Mouse (Mus musculus): ENCODE measurements around the gene Pard3b.

Gene Pard3b

DNA sequence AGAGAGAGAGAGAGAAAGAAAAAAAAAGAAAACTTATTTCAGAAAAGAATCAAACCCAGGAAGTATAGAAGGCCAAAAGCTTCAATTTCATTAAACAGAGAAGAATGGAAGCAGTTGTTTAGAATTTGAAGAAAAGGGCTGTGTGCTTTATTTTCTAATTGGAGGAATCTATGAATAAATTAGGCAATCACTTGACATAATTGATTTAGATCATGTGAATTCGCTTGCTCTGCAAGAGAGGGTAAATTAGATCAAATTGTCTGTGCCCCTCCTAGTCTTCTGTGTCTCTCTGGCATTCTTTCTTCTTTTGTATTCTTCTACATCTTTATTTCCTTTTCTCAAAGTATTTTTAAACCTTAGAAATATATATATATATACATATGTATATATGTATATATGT is 616.3 kb downstream of the Pard3b start:
- no peak for DNase-seq (ENCODE audit: low spot score)

DNA sequence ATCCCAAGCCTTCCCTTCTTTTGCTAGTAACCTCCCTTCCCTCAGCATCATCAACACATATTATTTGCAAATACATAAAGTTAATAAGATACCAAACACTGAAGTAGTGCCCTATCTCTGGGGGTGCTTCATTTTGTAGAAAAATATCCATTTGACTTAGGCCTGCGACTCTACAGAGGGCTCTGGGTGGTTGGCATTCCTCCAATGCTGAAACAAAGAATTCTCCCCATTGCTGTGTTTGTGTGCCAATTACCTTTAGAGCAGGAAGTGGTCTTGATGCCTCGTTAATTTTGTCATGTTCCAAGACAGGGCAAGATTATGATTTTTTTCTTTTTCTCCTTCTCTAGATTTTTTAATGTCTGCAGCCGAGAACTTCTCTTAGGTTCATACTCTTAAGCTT is 637.8 kb downstream of the Pard3b start:
- DNase-seq (ENCODE audit: low spot score), result no peak

GRCm38 (mm10) chr1:62278586-62278985 is 640.0 kb downstream of the Pard3b start:
- DNase-seq (ENCODE audit: low spot score), result no peak

DNA sequence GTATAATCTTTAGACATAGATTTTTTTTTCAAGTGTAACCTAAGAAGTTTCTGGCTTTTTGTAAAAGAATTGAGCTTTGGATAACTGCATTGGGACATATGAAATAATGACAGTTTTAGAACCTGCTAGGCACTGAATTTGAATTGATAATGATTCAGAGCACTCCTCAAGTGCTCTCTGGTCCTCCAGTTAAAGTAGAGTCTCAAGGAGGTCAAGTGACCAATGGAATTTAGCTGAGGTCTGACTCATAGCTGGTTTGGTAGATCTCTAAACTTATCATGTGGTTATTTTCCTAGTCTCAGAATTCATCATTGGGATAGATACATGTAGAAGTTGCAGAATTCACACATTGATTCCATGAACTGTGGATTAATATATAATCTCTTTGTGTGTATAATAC is 642.0 kb downstream of the Pard3b start:
- DNase-seq (ENCODE audit: low spot score), result no peak

GRCm38 (mm10) chr1:62282835-62283234 is 644.2 kb downstream of the Pard3b start:
- DNase-seq (ENCODE audit: low spot score), result no peak

- DNase-seq (ENCODE audit: low spot score), result no peak
Observed at GRCm38 (mm10) chr1:62283624-62284023, 645.0 kb downstream of the Pard3b start.

DNA sequence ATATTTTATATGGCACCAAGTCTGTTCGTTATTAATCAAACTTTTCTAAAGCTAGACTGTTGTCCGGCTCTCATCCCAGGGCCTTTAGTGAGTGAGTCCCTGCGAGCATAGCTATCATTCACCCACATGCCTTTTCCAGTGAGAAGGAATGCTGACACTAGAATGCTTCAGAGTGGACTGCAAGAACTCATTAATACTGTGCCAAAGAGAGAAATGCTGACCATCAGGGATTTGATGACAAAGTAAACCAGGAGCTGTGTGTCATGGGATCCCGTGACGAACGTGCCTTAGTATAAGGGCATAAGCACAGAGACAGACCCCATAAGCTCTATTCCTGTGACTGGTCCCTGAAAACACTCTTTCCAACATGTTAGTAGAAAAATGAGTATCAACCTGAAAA is 670.8 kb downstream of the Pard3b start:
- no peak for DNase-seq (ENCODE audit: low spot score)

DNA sequence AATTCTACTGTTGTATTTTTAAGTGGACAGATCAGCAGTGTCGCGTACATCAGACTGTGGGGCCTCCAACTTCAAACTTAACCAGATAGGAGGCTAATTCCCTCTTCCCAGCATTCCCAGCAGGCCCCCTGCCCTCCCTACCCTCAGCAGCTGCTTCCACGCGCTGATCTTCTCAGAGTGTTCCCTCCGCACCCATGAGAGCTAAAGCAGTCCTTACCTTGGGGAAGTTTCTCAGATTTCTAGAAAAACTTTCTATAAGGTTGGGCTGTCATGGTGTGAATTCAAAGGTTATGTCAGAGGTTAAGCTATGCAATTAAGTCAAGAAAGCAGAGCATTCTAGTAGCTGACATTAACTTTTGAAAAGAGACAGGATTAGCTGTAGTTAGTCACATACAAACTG is 686.6 kb downstream of the Pard3b start:
- no peak for DNase-seq (ENCODE audit: low spot score)

DNA sequence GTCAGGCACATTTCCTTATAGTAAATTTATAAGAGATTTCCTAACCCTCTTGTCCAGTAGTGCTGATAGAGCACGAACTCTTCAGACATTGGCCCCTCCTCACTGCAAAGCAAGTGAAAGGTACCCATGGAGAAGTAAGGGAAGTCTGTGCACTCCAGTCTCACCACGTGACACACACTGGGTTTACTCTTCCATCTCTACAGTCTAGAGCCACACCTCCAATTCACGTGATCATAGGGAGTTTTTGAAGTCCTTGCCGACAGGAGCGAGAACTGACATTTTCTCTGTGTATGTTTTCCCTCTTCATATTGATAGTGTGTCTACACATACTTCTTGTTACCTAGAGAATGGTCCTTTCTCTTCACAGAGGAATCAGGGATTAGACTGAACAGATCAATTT is 689.1 kb downstream of the Pard3b start:
- no peak for DNase-seq (ENCODE audit: low spot score)

DNA sequence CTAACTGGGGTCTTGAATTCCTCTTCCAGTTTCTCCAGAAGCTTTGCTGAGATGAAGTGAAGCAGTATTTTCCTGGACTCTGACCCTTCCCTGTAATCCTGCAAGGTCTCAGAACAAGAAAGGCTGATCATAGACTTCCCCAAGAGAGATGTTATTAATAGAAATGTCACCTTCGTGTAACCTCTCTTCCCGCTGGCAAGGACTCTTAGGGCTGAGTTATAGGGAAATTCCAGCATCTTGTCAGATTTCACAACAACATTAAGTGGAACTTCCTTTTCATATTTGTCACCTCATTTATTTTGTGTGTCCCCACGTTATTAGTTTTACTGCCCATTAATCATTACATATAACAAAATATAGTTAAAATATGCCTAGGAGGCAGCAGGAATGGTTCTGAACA is 690.2 kb downstream of the Pard3b start:
- DNase-seq (ENCODE audit: low spot score), result no peak

- DNase-seq (ENCODE audit: low spot score), result no peak
Observed at GRCm38 (mm10) chr1:62333016-62333415, 694.4 kb downstream of the Pard3b start.

DNA sequence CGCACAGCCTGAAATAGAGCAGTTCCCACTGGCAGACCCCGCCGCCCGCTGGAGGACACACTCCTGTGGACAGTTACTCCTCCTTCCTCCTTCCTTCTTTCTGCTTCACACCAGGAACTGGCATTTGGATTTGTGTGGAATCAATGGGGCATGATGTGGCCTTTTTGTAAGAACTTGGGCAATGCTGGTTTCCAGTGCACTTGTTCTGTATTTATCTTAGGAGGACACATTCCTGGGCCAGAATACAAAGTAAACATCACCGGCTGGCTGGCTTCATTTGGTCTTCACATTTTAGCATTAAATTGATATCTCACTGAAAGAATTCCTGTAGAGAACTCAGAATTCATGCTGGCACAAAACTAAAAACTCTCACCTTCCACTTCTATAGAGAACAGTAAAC is 695.6 kb downstream of the Pard3b start:
- no peak for DNase-seq (ENCODE audit: low spot score)

GRCm38 (mm10) chr1:62340261-62340660 is 701.6 kb downstream of the Pard3b start:
- no peak for DNase-seq (ENCODE audit: low spot score)

DNA sequence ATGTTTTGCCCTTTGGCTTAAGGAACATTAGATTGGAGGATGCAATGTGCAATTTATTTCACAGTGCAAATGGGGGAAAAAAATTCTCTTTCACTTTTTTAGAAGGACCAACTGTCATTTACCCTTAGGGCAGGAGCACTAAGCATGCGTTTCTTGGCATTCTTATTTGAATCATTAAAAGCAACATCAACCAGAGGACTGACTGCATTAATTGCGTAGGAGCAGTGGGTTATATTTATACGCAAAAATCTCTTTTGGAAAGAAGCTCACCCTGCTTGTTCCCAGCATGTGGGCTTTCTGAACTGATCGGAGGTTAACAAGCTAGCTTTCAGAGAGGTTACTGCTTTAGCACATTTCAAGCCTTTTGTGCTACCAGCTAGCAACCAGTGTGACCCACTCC is 705.7 kb downstream of the Pard3b start:
- no peak for DNase-seq (ENCODE audit: low spot score)

GRCm38 (mm10) chr1:62348371-62348770 is 709.7 kb downstream of the Pard3b start:
- DNase-seq (ENCODE audit: low spot score), result no peak

DNA sequence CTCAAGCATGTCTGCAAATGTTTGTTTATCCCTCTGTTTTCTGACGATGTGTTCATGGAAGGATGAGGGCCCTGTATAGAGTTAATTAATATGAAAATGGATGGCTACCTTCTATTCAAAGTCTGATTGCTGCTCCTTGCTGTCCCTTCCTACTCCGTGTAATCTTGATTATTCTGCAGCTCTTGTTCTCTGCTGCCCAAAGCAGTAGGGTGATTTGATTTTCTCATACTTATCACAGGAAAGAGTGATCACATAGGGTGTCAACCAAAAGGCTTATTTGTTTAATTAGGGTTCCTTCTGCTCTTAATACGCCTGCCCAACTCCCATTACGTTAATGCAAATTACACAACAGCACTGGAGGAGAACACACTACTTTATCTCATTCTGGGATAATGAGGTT is 716.9 kb downstream of the Pard3b start:
- DNase-seq (ENCODE audit: low spot score), result no peak

DNA sequence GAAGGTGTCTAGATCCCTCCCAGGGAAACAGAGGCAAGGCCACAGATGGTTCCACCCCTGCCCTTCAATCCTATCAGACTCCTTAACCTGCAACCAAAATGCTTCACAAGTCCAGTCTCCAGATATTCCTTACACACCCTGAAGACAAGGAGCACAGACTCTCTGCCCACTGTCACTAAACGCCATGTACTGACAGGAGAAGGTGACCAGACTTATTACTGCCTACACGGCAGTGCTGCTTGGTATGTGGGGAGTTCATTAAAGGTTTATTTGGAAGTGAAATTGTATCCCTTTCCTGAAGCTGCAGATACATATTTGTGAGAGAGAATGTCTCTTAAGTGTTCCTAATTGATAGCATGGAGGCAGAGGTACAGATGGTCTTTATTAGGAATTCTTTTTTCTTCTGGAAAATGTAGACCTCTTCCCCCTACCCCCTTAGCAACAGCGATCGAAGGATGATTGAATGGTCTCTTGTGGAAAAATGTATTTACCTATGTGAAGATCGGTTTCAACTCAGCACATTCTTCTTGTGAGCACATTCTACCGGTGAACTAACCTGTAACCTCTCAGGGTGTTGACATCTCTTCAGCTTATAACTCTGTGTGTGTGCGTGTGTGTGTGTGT is 735.9 kb downstream of the Pard3b start:
- DNase-seq (ENCODE audit: low spot score), result no peak

DNA sequence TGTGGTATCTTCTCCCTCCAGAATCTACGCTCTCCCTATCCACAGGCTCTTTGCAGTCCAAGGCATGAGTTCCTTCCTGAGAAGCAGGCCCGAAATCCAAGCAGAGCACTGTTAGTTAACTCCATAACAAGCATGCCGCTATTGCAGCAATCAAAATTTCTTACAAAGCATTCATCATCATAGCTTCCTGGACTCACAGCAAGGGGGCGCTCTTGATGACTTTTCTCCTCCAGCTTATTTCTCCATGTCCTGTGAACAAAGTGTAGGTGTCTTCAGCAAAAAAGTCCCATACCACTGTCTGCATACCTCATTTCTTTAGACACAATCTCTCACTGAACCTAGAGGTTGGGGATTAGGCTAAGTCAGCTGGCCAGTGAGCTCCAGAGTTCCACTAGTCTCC is 739.7 kb downstream of the Pard3b start:
- DNase-seq (ENCODE audit: low spot score), result no peak

DNA sequence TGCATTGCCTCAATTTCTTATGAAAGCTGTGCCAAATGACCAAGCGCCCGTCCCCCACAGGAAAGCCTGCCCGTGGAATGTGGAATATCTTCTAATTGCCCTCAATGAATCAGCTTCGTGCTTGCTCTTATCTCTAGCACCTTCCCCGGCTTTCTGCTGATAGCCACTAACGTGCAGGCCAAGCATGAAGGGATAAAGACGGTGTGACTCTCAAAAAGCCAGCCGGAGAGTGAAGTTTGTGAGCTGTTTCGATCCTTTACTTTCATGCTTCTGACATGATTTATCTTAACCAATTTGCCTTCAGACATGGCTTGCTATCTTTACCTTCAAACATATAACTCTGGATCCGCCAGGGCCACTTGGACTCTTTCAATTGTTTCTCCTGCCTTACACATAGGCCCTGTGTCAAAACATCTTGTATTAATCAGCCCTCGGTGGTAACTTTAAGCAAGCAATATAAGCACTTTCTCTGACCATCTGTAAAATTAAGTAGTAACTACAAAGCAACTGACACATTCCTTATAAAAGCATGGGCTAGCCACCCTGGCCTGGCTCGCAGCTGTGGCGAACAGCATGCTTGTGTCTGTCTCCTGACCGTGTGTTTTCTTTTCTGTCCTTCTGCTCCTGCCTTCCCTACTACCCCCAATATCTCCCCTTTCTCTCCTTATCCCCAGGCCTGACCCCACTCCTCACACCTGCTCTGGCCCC is 744.3 kb downstream of the Pard3b start:
- DNase-seq (ENCODE audit: low spot score), result no peak

DNA sequence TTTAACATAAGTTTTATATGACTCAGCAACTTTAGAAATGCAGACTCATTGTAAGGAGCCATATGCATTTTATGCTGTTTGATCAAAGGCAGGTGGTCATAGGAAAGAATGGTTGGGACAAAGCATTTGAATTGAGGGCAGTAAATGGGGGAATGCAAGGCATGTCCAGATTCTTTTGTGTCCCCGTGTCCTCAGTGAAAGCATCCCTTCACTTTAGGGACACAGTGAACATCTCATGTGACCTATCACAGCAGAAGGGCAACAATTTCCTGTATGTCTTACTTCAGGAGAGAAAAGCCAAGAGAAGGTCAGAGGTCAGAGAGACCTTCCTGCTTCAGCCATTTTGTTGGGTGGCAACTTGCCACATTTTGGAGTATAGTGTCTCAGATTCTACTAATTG is 745.6 kb downstream of the Pard3b start:
- DNase-seq (ENCODE audit: low spot score), result no peak

- no peak for DNase-seq (ENCODE audit: low spot score)
Observed at GRCm38 (mm10) chr1:62388013-62388412, 749.4 kb downstream of the Pard3b start.

DNA sequence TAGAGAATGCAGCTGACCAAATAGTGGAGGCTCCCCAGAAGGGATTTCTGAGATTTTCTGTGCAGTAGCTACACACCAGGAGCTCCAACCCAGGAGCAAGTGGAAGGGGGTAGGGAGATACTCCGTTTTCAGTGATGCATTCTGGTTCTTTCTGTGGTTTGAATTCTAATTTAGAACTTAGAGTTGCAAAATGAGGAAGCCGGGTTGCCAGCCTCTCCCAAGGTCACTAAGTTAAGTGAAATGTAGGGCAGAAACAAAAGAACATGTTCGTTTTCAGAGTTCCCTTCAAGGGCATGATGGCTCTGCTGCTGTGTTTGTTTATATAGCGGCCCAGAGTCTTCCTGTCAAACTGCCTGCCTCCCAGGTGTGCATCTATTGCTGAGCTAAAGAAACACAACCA is 754.2 kb downstream of the Pard3b start:
- no peak for DNase-seq (ENCODE audit: low spot score)

DNA sequence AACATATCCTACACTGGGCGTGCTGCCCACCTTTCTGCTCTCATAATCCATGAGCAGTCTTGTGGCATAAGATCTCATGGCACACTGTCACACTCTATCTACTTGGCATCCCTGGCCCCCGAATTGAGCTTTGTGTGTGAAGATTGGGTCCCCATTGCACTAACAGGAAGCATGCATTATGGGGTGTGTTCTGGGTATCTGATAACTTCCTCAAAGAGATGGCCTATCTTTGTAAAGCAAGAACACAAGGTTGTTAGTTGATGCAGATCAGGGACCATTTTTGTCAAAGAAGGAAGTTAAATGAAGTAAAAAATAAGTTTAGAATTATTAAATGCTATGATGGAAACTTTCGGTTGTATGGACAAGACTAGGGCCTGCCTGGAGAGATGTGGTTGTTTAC is 755.9 kb downstream of the Pard3b start:
- DNase-seq (ENCODE audit: low spot score), result no peak

DNA sequence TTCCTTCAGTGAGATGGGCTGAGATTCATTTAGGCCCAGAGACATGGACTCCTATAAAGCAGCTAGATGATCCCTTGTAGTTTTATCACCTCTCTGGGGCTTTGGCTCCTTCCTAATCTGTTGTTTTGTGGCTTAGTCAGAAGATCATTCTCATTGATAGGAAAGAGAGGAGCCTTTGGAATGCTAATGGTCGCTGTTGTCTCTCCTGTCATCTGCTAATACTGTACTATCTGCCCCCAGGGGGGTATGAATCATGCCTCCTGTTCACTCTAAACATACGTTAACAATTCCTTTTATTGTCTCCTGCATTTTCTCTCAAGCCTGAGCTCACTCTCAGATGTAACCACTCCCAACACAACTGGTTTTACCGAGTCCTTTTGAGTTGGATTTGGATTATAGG is 759.6 kb downstream of the Pard3b start:
- no peak for DNase-seq (ENCODE audit: low spot score)

Measured in testis, postnatal 10 days (tissue).